Mouse (Mus musculus): ENCODE data around the gene Il18bp. TPM values are rescaled to one million over a fixed set of nuclear protein-coding genes. Genes with fewer than 3 reads are reported as not detected.

Il18bp gene
- total RNA-seq, 4 experiments from 2014 or later = 0.82 to 2.7 (median 1.7) TPM

GRCm38 (mm10) chr7:102006520-102006919 is 12.0 kb downstream of the Il18bp start:
- no peak for DNase-seq (ENCODE audit: low spot score in 2 of 2)

DNA sequence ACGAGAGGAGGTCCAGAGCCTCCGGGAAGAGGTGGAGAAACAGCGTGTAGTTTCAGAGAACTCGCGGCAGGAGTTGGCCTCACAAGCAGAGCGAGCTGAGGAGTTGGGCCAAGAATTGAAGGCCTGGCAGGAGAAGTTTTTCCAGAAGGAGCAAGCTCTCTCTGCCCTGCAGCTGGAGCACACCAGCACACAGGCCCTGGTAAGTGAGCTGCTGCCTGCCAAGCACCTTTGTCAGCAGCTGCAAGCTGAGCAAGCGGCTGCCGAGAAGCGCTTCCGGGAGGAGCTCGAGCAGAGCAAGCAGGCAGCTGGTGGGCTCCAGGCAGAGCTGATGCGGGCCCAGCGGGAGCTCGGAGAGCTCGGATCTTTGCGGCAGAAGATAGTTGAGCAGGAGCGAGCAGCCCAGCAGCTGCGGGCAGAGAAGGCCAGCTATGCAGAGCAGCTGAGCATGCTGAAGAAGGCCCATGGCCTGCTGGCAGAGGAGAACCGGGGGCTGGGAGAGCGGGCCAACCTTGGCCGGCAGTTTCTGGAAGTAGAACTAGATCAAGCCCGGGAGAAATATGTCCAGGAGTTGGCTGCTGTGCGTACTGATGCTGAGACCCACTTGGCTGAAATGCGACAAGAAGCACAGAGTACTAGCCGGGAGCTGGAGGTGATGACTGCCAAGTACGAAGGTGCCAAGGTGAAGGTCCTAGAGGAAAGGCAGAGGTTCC is 17.4 kb downstream of the Il18bp start:
- peak; percentile 44 to 70 for DNase-seq (ENCODE audit: low spot score in 2 of 2)

GRCm38 (mm10) chr7:102000296-102000695 is 18.2 kb downstream of the Il18bp start:
- no peak for DNase-seq (ENCODE audit: low spot score in 2 of 2)

DNA sequence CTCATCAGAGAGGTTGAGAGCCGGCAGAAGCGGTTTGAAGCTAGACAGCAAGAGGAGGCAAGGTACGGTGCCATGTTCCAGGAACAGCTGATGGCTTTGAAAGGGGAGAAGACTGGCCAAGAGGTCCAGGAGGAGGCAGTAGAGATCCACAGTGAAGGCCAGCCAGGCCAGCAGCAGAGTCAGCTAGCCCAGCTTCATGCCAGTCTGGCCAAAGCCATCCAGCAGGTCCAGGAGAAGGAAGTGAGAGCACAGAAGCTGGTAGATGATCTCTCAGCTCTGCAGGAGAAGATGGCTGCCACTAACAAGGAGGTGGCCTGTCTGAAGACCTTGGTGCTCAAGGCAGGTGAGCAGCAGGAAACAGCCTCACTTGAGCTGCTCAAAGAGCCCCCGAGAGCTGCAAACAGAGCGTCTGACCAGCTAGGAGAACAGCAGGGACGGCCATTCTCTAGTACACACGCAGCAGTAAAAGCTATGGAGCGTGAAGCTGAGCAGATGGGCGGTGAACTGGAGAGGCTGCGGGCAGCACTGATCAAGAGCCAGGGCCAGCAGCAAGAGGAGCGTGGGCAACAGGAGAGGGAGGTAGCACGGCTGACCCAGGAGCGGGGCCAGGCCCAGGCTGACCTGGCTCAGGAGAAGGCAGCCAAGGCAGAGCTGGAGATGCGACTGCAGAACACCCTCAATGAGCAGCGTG is 18.9 kb downstream of the Il18bp start:
- DNase-seq (ENCODE audit: low spot score in 2 of 2) = no peak

DNA sequence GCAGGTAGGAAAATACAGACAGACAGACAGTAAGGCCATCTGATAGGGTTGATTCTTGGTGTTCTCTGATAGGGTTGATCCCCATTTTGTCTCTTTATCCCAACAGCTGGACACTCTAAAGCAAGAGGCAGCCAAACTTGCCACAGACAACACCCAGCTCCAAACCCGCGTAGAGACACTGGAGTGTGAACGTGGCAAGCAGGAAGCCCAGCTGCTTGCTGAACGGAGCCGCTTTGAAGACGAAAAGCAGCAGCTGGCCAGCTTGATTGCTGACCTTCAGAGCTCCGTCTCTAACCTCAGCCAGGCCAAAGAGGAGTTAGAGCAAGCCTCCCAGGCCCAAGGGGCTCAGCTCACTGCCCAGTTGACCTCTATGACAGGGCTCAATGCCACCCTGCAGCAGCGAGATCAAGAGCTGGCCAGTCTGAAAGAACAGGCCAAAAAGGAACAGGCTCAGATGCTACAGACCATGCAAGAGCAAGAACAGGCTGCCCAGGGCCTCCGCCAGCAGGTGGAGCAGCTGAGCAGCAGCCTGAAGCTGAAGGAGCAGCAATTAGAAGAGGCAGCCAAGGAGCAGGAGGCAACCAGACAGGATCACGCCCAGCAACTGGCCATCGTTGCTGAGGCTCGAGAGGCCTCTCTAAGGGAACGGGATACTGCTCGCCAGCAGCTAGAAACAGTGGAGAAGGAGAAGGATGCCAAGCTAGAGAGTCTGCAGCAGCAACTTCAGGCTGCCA is 20.1 kb downstream of the Il18bp start:
- DNase-seq (ENCODE audit: low spot score in 2 of 2) = peak; percentile 85 to 88

DNA sequence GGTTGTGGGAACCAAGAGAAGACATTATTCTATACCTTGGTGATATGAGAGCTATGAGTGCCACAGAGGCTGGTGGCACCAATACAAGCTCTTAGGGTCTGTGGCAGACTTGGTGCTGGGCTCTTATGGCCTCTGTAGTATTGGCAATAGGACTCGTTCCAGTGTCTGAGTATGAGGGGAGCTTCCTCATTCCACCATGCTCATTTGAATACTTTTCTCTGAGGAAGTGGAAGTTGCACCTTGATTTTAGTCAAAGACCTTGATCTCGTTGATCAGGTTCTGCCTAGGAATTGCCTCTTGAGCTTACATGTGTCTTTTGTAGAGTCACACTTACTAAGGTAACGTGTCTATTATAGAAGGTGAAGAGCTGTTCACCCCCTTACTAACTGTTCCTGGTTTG is 24.2 kb downstream of the Il18bp start:
- no peak for DNase-seq (ENCODE audit: low spot score in 2 of 2)

GRCm38 (mm10) chr7:101985081-101985480 is 33.4 kb downstream of the Il18bp start:
- DNase-seq (ENCODE audit: low spot score in 2 of 2) = no peak

- DNase-seq (ENCODE audit: low spot score in 2 of 2) = no peak
These were observed 35.8 kb downstream of the Il18bp start for GRCm38 (mm10) chr7:101982735-101983134.

DNA sequence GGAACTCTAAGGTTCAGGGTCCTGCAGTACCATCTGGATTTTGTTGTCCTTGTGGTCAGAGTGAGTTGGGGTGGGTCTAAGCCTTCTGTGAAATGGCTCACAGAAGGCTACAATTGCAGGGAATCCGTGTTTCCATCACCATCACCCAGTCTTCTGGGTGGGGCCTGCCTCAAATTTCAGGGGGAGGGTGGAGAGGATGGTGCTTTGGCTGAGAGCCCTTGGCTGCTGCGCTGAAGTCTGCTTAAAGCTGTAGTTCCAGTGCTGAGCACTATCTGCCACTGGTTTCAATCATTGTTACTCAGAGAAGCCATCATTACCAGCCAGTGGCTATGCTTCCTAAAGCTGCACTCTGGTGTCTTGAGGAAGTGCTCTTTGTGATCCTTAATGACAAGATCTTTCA is 44.0 kb downstream of the Il18bp start:
- DNase-seq (ENCODE audit: low spot score in 2 of 2) = peak; percentile 28 to 62

GRCm38 (mm10) chr7:101973730-101974129 is 44.8 kb downstream of the Il18bp start:
- DNase-seq (ENCODE audit: low spot score in 2 of 2) = no peak

DNA sequence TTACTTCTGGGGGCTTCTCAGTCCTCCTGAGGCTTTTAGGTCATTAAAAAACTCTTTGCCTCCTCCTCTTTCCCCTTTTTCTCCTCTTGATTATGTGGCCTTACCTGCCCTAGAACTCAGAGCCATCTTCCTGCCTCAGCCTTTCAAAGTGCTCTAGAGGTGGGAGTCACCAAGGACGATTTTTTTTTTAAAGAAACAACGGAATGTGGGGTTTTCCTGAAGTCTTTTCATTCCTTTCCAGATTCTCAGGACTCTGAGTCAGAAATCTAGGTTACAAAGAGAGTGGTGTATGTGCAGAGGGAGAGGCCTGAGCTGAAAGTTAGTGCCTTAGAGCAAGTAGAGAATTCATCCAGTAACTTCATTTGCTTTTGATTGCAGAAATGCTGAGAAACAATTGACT is 46.8 kb downstream of the Il18bp start:
- DNase-seq (ENCODE audit: low spot score in 2 of 2) = no peak

DNA sequence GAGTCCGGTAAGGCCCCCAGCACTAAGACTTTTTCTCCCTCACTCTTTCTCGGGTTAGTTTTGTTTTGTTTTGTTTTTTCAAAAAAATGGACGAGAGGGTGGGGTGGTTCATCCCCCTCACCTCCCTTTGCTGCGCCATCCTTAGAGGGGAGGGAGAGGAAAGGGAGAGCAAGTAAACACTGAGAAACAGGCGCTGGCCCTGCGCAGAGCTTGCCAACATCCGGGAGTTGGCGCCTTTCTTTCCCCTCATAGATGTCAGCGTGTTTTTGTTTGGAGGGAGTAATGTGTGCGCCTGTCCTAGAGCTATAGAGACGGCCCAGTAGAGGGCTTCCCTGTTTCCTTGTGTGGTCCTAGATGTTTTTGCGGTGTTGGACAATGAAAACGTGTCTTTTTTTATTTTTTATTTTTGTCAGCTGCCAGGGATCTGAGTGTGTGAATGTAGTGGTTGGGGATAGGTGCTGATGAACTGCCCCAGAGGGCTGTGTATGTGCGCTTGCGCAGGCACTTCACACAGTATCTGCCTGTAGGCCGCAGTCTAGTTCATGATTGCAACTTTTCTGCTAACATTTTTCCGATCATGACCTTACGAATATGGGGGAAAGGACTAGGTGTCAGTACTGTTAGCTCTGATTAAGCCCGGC is 47.5 kb downstream of the Il18bp start:
- peak; percentile 54 to 68 for DNase-seq (ENCODE audit: low spot score in 2 of 2)

DNA sequence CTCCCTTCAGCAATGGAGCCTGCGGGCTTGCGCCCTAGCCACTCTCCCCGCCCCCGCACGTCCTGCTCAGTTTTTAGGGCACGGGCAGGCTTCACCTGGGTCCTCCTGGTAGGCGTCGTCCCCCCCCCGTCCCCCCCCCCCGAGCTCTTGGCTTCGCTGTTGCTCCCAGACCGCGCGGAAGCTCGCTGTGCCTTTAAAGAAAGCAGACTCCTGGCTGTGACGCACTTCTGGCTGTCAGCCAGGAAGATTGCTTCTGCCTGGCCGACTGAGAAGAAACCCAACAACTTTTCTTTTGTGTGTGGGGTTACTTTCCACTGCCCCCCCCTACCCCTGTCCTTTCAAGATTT is 48.1 kb downstream of the Il18bp start:
- DNase-seq (ENCODE audit: low spot score in 2 of 2) = peak; percentile 88 to 91

DNA sequence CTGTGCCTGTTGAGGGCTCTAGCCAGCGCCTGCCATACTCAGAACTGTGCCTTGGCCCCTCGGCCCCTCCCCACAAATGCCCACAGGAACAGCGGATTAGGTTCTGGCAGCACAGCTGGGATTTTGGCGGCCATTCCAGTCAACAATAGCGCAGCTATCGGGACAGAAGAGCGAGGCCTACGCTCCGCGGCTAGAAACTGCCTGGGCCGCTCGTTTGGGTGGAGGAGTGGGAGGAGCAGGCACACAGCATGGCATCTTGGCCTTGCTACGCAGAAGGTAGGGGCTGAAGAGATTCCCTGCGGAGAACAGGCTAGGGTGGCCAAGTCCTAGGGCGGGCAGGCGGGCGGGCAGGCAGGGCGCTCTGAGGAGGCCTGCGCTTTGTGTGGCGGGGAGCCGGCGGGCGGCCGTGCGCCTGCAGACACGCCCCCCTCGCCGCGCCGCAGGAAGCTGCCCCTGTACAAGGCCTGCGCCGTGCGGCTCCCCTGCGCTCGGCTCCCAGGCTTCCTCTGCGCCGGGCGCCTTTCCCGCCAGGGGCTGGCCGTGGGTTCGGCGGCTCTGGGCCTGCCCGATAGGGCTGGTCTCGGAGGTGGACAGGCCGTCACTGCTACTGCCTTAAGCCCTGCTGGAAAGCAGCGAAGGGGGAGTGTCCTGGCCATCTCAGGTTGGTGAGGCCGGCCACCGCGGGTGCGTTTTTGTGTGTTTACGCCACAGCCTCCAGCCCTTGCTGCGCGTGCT is 48.6 kb downstream of the Il18bp start:
- DNase-seq (ENCODE audit: low spot score in 2 of 2) = peak; percentile 77 to 79

DNA sequence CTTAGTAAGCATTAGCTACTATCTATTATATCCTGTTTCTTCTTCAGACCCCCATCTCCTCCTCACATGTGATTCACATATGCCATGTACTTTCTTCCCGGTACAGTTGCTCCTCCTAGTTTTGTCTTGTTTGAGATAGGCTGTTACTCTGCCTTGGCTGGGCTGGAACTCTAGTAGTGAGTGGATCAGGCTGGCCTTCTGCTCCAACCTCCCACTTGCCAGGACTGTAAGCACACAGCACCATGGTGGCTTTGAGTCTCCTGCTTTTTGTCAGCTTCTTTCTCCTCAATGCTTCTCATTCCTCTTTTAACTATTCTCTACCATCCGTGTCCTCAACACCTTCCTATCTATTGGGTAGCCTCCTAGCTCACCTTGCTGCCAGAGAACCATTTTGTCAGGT is 49.7 kb downstream of the Il18bp start:
- no peak for DNase-seq (ENCODE audit: low spot score in 2 of 2)

DNA sequence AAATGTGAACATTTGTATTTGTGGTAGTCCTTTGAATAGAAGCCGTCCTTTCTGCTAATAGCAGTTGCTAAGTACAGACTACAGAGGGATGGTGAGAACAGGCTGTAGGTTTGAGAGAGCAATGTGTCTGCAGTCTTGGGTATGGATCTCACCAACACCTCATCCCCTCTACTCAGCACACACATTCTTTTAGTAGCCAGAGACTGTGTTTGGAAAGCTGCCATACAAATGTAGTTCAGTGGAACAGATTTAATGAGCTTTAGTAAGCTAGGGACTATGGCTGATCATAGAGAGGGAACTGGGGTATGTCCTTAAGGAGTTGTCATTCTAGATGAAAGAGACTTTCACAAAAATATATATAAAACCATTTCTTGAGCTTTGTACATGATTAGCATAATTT is 51.2 kb downstream of the Il18bp start:
- no peak for DNase-seq (ENCODE audit: low spot score in 2 of 2)

GRCm38 (mm10) chr7:101965606-101966005 is 52.9 kb downstream of the Il18bp start:
- DNase-seq (ENCODE audit: low spot score in 2 of 2) = no peak

Measured in gastrocnemius, adult 8-10 months (tissue).